Mouse (Mus musculus): ENCODE measurements around the gene Snap91.

GRCm38 (mm10) chr9:86878716-86879115 is 1.7 kb downstream of the Snap91 start:
- TF ChIP-seq POLR2A (IDR thresholded peaks at IDR 0.05; ENCODE audit: extremely low read depth, insufficient read depth, low read length) = no peak
- TF ChIP-seq CTCF (IDR thresholded peaks at IDR 0.05; ENCODE audit: extremely low read depth, insufficient read depth, low read length) = no peak
